In the genomic region with DNA sequence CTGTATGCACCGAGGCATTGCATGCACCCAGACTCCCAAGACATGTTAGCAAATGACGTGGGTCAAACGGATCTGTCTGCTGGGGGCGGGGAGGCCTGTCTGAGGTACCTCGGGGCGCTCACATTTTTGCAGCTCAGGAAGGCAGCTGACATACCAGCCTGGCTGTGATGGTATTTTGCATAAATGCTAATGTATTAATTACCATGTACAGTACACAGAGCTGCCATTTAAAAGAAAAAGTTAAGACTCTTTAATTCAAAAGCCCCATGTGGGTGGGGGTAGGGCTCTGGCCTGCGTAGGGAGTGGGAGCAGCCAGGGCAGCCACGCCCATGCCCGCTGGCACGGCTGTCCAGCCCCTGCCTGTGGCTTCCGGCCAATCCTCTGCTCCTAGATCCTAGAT, we compare ENCODE assay signal across 14 mouse cellular contexts. TPM values are rescaled to one million over a fixed set of nuclear protein-coding genes. Genes with fewer than 3 reads are reported as not detected.
"Had no signal": no experiment of that assay in that cellular context is flagged by ENCODE, and none has a peak within 500 bp of the region (broad histone marks: within the 10 kb centered on the region; RNA-seq: fewer than 3 reads in every experiment).

No protein-coding gene starts in this region.

- H3K4me3 ChIP-seq: limb, embryonic 12.5 days; liver, embryonic 13.5 days; lung, embryonic 15.5 days; myocyte; neural tube, embryonic 15.5 days had no signal

- DNase-seq: kidney, postnatal 10 days; kidney, postnatal 4 days; liver; liver, embryonic 13.5 days; liver, postnatal 0 days; right cerebral cortex, postnatal 4 days; spleen, adult 18-20 months; thymus, adult 18-20 months; thymus, postnatal 14 days had no signal

- H3K36me3 ChIP-seq: limb, embryonic 12.5 days; liver, embryonic 13.5 days; lung, embryonic 15.5 days; neural tube, embryonic 15.5 days had no signal

- H3K9ac ChIP-seq: limb, embryonic 12.5 days; liver, embryonic 13.5 days; liver, postnatal 0 days; lung, embryonic 15.5 days; neural tube, embryonic 15.5 days had no signal

- ATAC-seq: liver, postnatal 0 days had no signal

- H3K27ac ChIP-seq: limb, embryonic 12.5 days; liver, embryonic 13.5 days; lung, embryonic 15.5 days; neural tube, embryonic 15.5 days had no signal

- H3K9me3 ChIP-seq: limb, embryonic 12.5 days; liver, embryonic 13.5 days; lung, embryonic 15.5 days; neural tube, embryonic 15.5 days had no signal

- H3K27me3 ChIP-seq: lung, embryonic 15.5 days had no signal

- H3K4me2 ChIP-seq: limb, embryonic 12.5 days; liver, embryonic 13.5 days; lung, embryonic 15.5 days; neural tube, embryonic 15.5 days had no signal

RNA-seq across cellular contexts. Expression of a gene that starts 10.8 kb away (rescaled TPM):
- polyA plus RNA-seq: kidney, embryonic 14.5 days; limb, embryonic 12.5 days; liver, embryonic 13.5 days; liver, postnatal 0 days; lung, embryonic 15.5 days; myocyte had no signal

RNA-seq across cellular contexts. Expression of a gene that starts 35.2 kb away (rescaled TPM):
- polyA plus RNA-seq: liver, embryonic 13.5 days; liver, postnatal 0 days had no signal
